Mouse (Mus musculus) ovary, adult 10 weeks (tissue): ENCODE measurements around the gene Cdc27. TPM values are rescaled to one million over a fixed set of nuclear protein-coding genes. Genes with fewer than 3 reads are reported as not detected.

Experiments
- polyA plus RNA-seq: library from polyadenylated mRNA; stranded (reverse); fragments of 350-450 nt; fragmentation: Illumina TruSeq; extraction: RNeasy Lipid Tissue Mini Kit (QIAGEN cat#74804); gene quantifications from one replicate; pipeline ENCODE4 v1.2.3, GENCODE M21; 2014

Cdc27 gene
- polyA plus RNA-seq: 193 TPM

GRCm38 (mm10) chr11:104550406-104550974 is at the start of gene Cdc27, which contains the start of gene Myl4:
TSS of gene Cdc27 (minus strand) at chr11:104550620.
TSS of gene Myl4 (plus strand) at chr11:104550663.

GRCm38 (mm10) chr11:104468751-104469268 is 81.6 kb downstream of the Cdc27 start, which contains the start of gene Kansl1:
TSS of gene Kansl1 (minus strand) at chr11:104468861.

Other genes with a start within 250 kb of the Cdc27 start
- 37.5 TPM for gene Kansl1, start 81.8 kb downstream of the Cdc27 start, polyA plus RNA-seq
- not detected for gene Myl4, start within 50 bp of the Cdc27 start, polyA plus RNA-seq
- gene Itgb3, start 57.4 kb upstream of the Cdc27 start, polyA plus RNA-seq: 20.9 TPM
- gene Gm11639, start 135.1 kb upstream of the Cdc27 start, polyA plus RNA-seq: 0.34 TPM